Mouse (Mus musculus) ES-Bruce4 (cell line): ENCODE data around the gene Adap1.

ENCODE experiments used
- CTCF ChIP-seq: IDR thresholded peaks from one replicate; pipeline ENCODE4 v1.8.1; 2011; ENCODE audit warnings: low read depth, low read length
- POLR2A ChIP-seq: IDR thresholded peaks from one replicate; pipeline ENCODE4 v1.8.1; 2011; ENCODE audit warnings: low read length; ENCODE audit not compliant: insufficient read depth

GRCm38 (mm10) chr5:139327634-139328020 is 2.2 kb upstream of the Adap1 start:
- TF ChIP-seq CTCF: no peak
- no peak for TF ChIP-seq POLR2A
